11 mouse cellular contexts compared by ENCODE assay signal in genomic region chr11:73085391-73085790, GRCm38 (mm10). TPM values are rescaled to one million over a fixed set of nuclear protein-coding genes. Genes with fewer than 3 reads are reported as not detected.
A peak's percentile ranks its signal among the peaks of the same experiment; 100 is the strongest.
DNase-seq lines count a peak whose midpoint lies in the region; ATAC-seq lines count a peak whose summit lies in the region.
"Had no signal": no experiment of that assay in that cellular context is flagged by ENCODE, and none has a peak within 500 bp of the region (broad histone marks: within the 10 kb centered on the region; RNA-seq: fewer than 3 reads in every experiment).

No protein-coding gene starts in this region.

- no peak; the same call in 1 of the 2 replicates for ATAC-seq in hindbrain, embryonic 16.5 days
- no peak for ATAC-seq in limb, embryonic 13.5 days (ENCODE audit: low FRiP score, low read depth)

- DNase-seq in heart, embryonic 10.5 days (ENCODE audit: low spot score): no peak
- no peak for DNase-seq in heart, postnatal 4 days
- DNase-seq in lung, postnatal 10 days: peak; percentile 22
- no peak for DNase-seq in lung, postnatal 25 days (ENCODE audit: low spot score)
- DNase-seq in spleen, postnatal 36 days (ENCODE audit: low spot score in 2 of 2): no peak
- no peak for DNase-seq in layer of hippocampus, adult 9-11 months
- DNase-seq: gastrocnemius, postnatal 14 days; right cerebral cortex, postnatal 25 days had no signal

- 55% methylated on average over 7 of the region's 7 CpGs for WGBS in heart, embryonic 10.5 days
- 63% methylated on average over 7 of the region's 7 CpGs for WGBS in hindbrain, embryonic 16.5 days
- 41% methylated on average over 7 of the region's 7 CpGs for WGBS in limb, embryonic 13.5 days

- no peak overlapping the region for H3K4me2 ChIP-seq in hindbrain, embryonic 16.5 days (ENCODE audit: low read length)
- peak overlapping the region; percentile 42 for H3K4me2 ChIP-seq in limb, embryonic 13.5 days (replicated peaks)

- peaks cover 27% of the 10 kb centered on the region for H3K4me1 ChIP-seq in heart, embryonic 10.5 days
- H3K4me1 ChIP-seq in hindbrain, embryonic 16.5 days (ENCODE audit: control insufficient read depth, insufficient read depth, low read depth, low read length): no peaks in the 10 kb centered on the region
- peaks cover 38% of the 10 kb centered on the region for H3K4me1 ChIP-seq in limb, embryonic 13.5 days

- H3K9ac ChIP-seq in hindbrain, embryonic 16.5 days (ENCODE audit: low read depth, low read length): no peak overlapping the region
- no peak overlapping the region for H3K9ac ChIP-seq in limb, embryonic 13.5 days

- H3K36me3 ChIP-seq in heart, embryonic 10.5 days: peaks cover 30% of the 10 kb centered on the region
- peaks cover 12% of the 10 kb centered on the region for H3K36me3 ChIP-seq in hindbrain, embryonic 16.5 days (ENCODE audit: control insufficient read depth, insufficient read depth, low read length)
- H3K36me3 ChIP-seq in limb, embryonic 13.5 days: peaks cover 25% of the 10 kb centered on the region

- no peaks in the 10 kb centered on the region for H3K9me3 ChIP-seq in heart, embryonic 10.5 days
- H3K9me3 ChIP-seq in hindbrain, embryonic 16.5 days (ENCODE audit: control insufficient read depth, low read length): no peaks in the 10 kb centered on the region
- H3K9me3 ChIP-seq in limb, embryonic 13.5 days: no peaks in the 10 kb centered on the region

- no peaks in the 10 kb centered on the region for H3K27me3 ChIP-seq in heart, embryonic 10.5 days (ENCODE audit: insufficient read depth, poor library complexity, severe bottlenecking)
- H3K27me3 ChIP-seq in hindbrain, embryonic 16.5 days (replicated peaks; ENCODE audit: control insufficient read depth, insufficient read depth, low read length): no peaks in the 10 kb centered on the region
- no peaks in the 10 kb centered on the region for H3K27me3 ChIP-seq in limb, embryonic 13.5 days

- H3K27ac ChIP-seq in heart, embryonic 10.5 days: peak overlapping the region; percentile 39; the same call in 1 of the 2 replicates
- peak overlapping the region; percentile 55; the same call in 1 of the 2 replicates for H3K27ac ChIP-seq in hindbrain, embryonic 16.5 days (ENCODE audit: low read depth, low read length)
- H3K27ac ChIP-seq in limb, embryonic 13.5 days: peak overlapping the region; percentile 79
- H3K27ac ChIP-seq: macrophage had no signal

- H3K4me3 ChIP-seq in heart, embryonic 10.5 days: no peak overlapping the region
- H3K4me3 ChIP-seq in hindbrain, embryonic 16.5 days (ENCODE audit: low read length): no peak overlapping the region
- no peak overlapping the region for H3K4me3 ChIP-seq in limb, embryonic 13.5 days

RNA-seq across cellular contexts. Expression of gene Itgae, which starts 5.0 kb away (rescaled TPM):
- polyA plus RNA-seq in heart, embryonic 10.5 days (2016; fragmentation: Nextera tagmentation; extraction: Ambion mirVana): 0.25 and 0.44 TPM in 2 replicates
- total RNA-seq in heart, postnatal 4 days (2021): under 1 TPM; 0.18 to 0.21 TPM
- polyA plus RNA-seq in hindbrain, embryonic 16.5 days (2015; fragmentation: Nextera tagmentation; extraction: Ambion mirVana): 0.19 and 0.33 TPM in 2 replicates
- polyA plus RNA-seq in limb, embryonic 13.5 days (2015; fragmentation: Nextera tagmentation; extraction: Ambion mirVana): 0.32 and 0.57 TPM in 2 replicates

RNA-seq across cellular contexts. Expression of gene Ncbp3, which starts 37.8 kb away (rescaled TPM):
- polyA plus RNA-seq in heart, embryonic 10.5 days (2016; fragmentation: Nextera tagmentation; extraction: Ambion mirVana): 11.2 and 11.6 TPM in 2 replicates
- total RNA-seq in heart, postnatal 4 days (2021): 10 to 100 TPM; 12.0 to 12.2 TPM
- polyA plus RNA-seq in hindbrain, embryonic 16.5 days (2015; fragmentation: Nextera tagmentation; extraction: Ambion mirVana): 8.3 and 9.2 TPM in 2 replicates
- polyA plus RNA-seq in limb, embryonic 13.5 days (2015; fragmentation: Nextera tagmentation; extraction: Ambion mirVana): 14.0 and 14.5 TPM in 2 replicates

RNA-seq across cellular contexts. Expression of gene Haspin, which starts 52.7 kb away (rescaled TPM):
- 16.2 and 17.3 TPM in 2 replicates for polyA plus RNA-seq in heart, embryonic 10.5 days (2016; fragmentation: Nextera tagmentation; extraction: Ambion mirVana)
- total RNA-seq in heart, postnatal 4 days (2021): 1 to 10 TPM; 6.0 to 7.1 TPM
- polyA plus RNA-seq in hindbrain, embryonic 16.5 days (2015; fragmentation: Nextera tagmentation; extraction: Ambion mirVana): 2.5 and 3.3 TPM in 2 replicates
- polyA plus RNA-seq in limb, embryonic 13.5 days (2015; fragmentation: Nextera tagmentation; extraction: Ambion mirVana): 14.5 and 15.5 TPM in 2 replicates
